Mouse (Mus musculus) limb, embryonic 13.5 days (tissue): ENCODE results near the gene Casp14. TPM values are rescaled to one million over a fixed set of nuclear protein-coding genes. Genes with fewer than 3 reads are reported as not detected.
A peak's percentile ranks its signal among the peaks of the same experiment; 100 is the strongest.

Experiments used
- ATAC-seq: fragments of 200-750 bp; cut with Nextera tagmentation; 2 replicates; pipeline ENCODE4 v1.8.0; 2017; ENCODE audit warnings: low read depth, moderate number of reproducible peaks, moderate TSS enrichment; ENCODE audit not compliant: low FRiP score
- H3K27ac ChIP-seq: fragments of 300-500 bp; sonication (generic); 2 replicates; pipeline ENCODE4 v1.5.1; 2015; ENCODE audit warnings: inconsistent platforms, mild to moderate bottlenecking, moderate library complexity
- H3K27me3 ChIP-seq: fragments of 300-500 bp; sonication (generic); 2 replicates; pipeline ENCODE4 v1.6.1; 2015; ENCODE audit warnings: mild to moderate bottlenecking, inconsistent platforms
- H3K36me3 ChIP-seq: fragments of 300-500 bp; sonication (generic); 2 replicates; pipeline ENCODE4 v1.6.1; 2015; ENCODE audit warnings: inconsistent platforms, mild to moderate bottlenecking, moderate library complexity
- H3K4me1 ChIP-seq: fragments of 300-500 bp; sonication (generic); 2 replicates; pipeline ENCODE4 v1.6.1; 2015; ENCODE audit warnings: inconsistent platforms
- H3K4me2 ChIP-seq: fragments of 300-500 bp; sonication (generic); replicated peaks from 2 replicates; pipeline ENCODE4 v1.6.1; 2015; ENCODE audit warnings: inconsistent platforms, mild to moderate bottlenecking, moderate library complexity
- H3K4me3 ChIP-seq: fragments of 300-500 bp; sonication (generic); 2 replicates; pipeline ENCODE4 v1.5.1; 2015; ENCODE audit warnings: moderate library complexity, mild to moderate bottlenecking, inconsistent platforms
- H3K9ac ChIP-seq: fragments of 300-500 bp; sonication (generic); 2 replicates; pipeline ENCODE4 v1.6.1; 2015; ENCODE audit warnings: mild to moderate bottlenecking, inconsistent platforms
- H3K9me3 ChIP-seq: fragments of 300-500 bp; sonication (generic); 2 replicates; pipeline ENCODE4 v1.6.1; 2016; ENCODE audit warnings: inconsistent platforms
- WGBS: fragments of 180-500 bp; shearing (Covaris S2); methylation state at CpG from one replicate; pipeline ENCODE4 v1.1.7; 2015; 5-methylcytosine and 5-hydroxymethylcytosine counted together
- polyA plus RNA-seq: library from polyadenylated mRNA; unstranded; fragments of >200 nt; fragmentation: Nextera tagmentation; extraction: Ambion mirVana; gene quantifications from 2 replicates; pipeline ENCODE4 v1.2.1, GENCODE M21; 2015

Casp14 gene
- 0.56 and 0.73 TPM in 2 replicates for polyA plus RNA-seq

GRCm38 (mm10) chr10:78718056-78718455 is at the start of gene Casp14:
TSS of gene Casp14 (minus strand) at chr10:78718294.
- Histone ChIP-seq H3K27ac (no peak within 1 kb of the TSS), H3K9me3 (no peaks in the 10 kb centered on the region), H3K4me3 (no peak within 1 kb of the TSS), H3K9ac (no peak within 1 kb of the TSS), H3K27me3 (no peaks in the 10 kb centered on the region; the same call in 1 of the 2 replicates), H3K36me3 (no peaks in the 10 kb centered on the region), H3K4me1 (no peaks in the 10 kb centered on the region), H3K4me2 (no peak within 1 kb of the TSS)
- WGBS = 68% methylated on average over 11 of the region's 11 CpGs
- ATAC-seq = no peak

- Histone ChIP-seq H3K36me3 (no peaks in the 10 kb centered on the region), H3K9me3 (0 out of 2 replicates have a peak, but pooled peaks cover 6% of the 10 kb centered on the region), H3K4me1 (no peaks in the 10 kb centered on the region), H3K4me3 (no peak overlapping the region), H3K9ac (no peak overlapping the region), H3K27me3 (no peaks in the 10 kb centered on the region), H3K27ac (no peak overlapping the region), H3K4me2 (no peak overlapping the region)
- 75% methylated on average over 1 of the region's 1 CpGs for WGBS
- ATAC-seq = no peak
Measured at GRCm38 (mm10) chr10:78765570-78765969, 47.5 kb upstream of the Casp14 start.

- no peak for ATAC-seq
- Histone ChIP-seq H3K27ac (no peak overlapping the region), H3K9me3 (no peaks in the 10 kb centered on the region), H3K4me1 (peaks cover 5% of the 10 kb centered on the region), H3K36me3 (no peaks in the 10 kb centered on the region), H3K27me3 (peaks cover 2% of the 10 kb centered on the region; the same call in 1 of the 2 replicates), H3K9ac (no peak overlapping the region), H3K4me2 (no peak overlapping the region), H3K4me3 (no peak overlapping the region)
- WGBS = 39% methylated on average over 6 of the region's 6 CpGs
Measured at GRCm38 (mm10) chr10:78756021-78756420, 37.9 kb upstream of the Casp14 start.

GRCm38 (mm10) chr10:78752452-78753191 is 34.5 kb upstream of the Casp14 start, which contains the start of gene Ccdc105:
TSS of gene Ccdc105 (minus strand) at chr10:78753065.
- WGBS = 1% methylated on average over 61 of the region's 61 CpGs
- Histone ChIP-seq H3K9me3 (no peaks in the 10 kb centered on the region), H3K27ac (peak within 1 kb of the TSS; percentile 55), H3K4me3 (peak within 1 kb of the TSS; percentile 58), H3K4me2 (peak within 1 kb of the TSS; percentile 79), H3K4me1 (peaks cover 8% of the 10 kb centered on the region), H3K36me3 (no peaks in the 10 kb centered on the region), H3K9ac (peak within 1 kb of the TSS; percentile 74), H3K27me3 (peaks cover 6% of the 10 kb centered on the region; the same call in 1 of the 2 replicates)
- ATAC-seq = peak; percentile 94

- Histone ChIP-seq H3K9me3 (no peaks in the 10 kb centered on the region), H3K27me3 (peaks cover 6% of the 10 kb centered on the region; the same call in 1 of the 2 replicates), H3K36me3 (no peaks in the 10 kb centered on the region), H3K4me3 (no peak overlapping the region), H3K27ac (no peak overlapping the region), H3K4me2 (no peak overlapping the region), H3K9ac (no peak overlapping the region), H3K4me1 (peaks cover 24% of the 10 kb centered on the region)
- ATAC-seq = no peak
- 89% methylated on average over 6 of the region's 6 CpGs for WGBS
Measured at GRCm38 (mm10) chr10:78748946-78749345, 30.9 kb upstream of the Casp14 start.

GRCm38 (mm10) chr10:78748161-78748560 is 30.1 kb upstream of the Casp14 start:
- no peaks in the 10 kb centered on the region for H3K9me3 ChIP-seq
- H3K36me3 ChIP-seq = no peaks in the 10 kb centered on the region
- no peak for ATAC-seq
- H3K4me3 ChIP-seq = no peak overlapping the region
- peak overlapping the region; percentile 74; the same call in 1 of the 2 replicates for H3K4me2 ChIP-seq
- peaks cover 6% of the 10 kb centered on the region; the same call in 1 of the 2 replicates for H3K27me3 ChIP-seq
- peaks cover 24% of the 10 kb centered on the region for H3K4me1 ChIP-seq
- 85% methylated on average over 13 of the region's 13 CpGs for WGBS
- H3K9ac ChIP-seq = no peak overlapping the region
- no peak overlapping the region for H3K27ac ChIP-seq

GRCm38 (mm10) chr10:78747035-78747721 is 29.1 kb upstream of the Casp14 start:
- peak; percentile 61 for ATAC-seq
- H3K9ac ChIP-seq = no peak overlapping the region
- peaks cover 24% of the 10 kb centered on the region for H3K4me1 ChIP-seq
- H3K27me3 ChIP-seq = peaks cover 6% of the 10 kb centered on the region; the same call in 1 of the 2 replicates
- no peaks in the 10 kb centered on the region for H3K9me3 ChIP-seq
- H3K4me3 ChIP-seq = peak overlapping the region; percentile 40
- no peaks in the 10 kb centered on the region for H3K36me3 ChIP-seq
- no peak overlapping the region for H3K27ac ChIP-seq
- peak overlapping the region; percentile 74 for H3K4me2 ChIP-seq
- 2% methylated on average over 27 of the region's 27 CpGs for WGBS

GRCm38 (mm10) chr10:78745453-78746232 is 27.5 kb upstream of the Casp14 start:
- Histone ChIP-seq H3K27me3 (peaks cover 3% of the 10 kb centered on the region; the same call in 1 of the 2 replicates), H3K27ac (no peak overlapping the region; the same call in 1 of the 2 replicates), H3K4me3 (no peak overlapping the region), H3K9ac (no peak overlapping the region), H3K9me3 (no peaks in the 10 kb centered on the region), H3K4me2 (no peak overlapping the region), H3K36me3 (no peaks in the 10 kb centered on the region), H3K4me1 (peaks cover 19% of the 10 kb centered on the region)
- WGBS = 33% methylated on average over 4 of the region's 4 CpGs
- peak; percentile 52; the same call in 1 of the 2 replicates for ATAC-seq

- ATAC-seq = no peak
- Histone ChIP-seq H3K36me3 (no peaks in the 10 kb centered on the region), H3K4me1 (peaks cover 19% of the 10 kb centered on the region), H3K9me3 (no peaks in the 10 kb centered on the region), H3K4me2 (no peak overlapping the region), H3K4me3 (no peak overlapping the region), H3K9ac (no peak overlapping the region), H3K27ac (no peak overlapping the region), H3K27me3 (peaks cover 2% of the 10 kb centered on the region; the same call in 1 of the 2 replicates)
Measured at GRCm38 (mm10) chr10:78743721-78744120, 25.6 kb upstream of the Casp14 start.

- no peak for ATAC-seq
Measured at GRCm38 (mm10) chr10:78739821-78740220, 21.7 kb upstream of the Casp14 start.

GRCm38 (mm10) chr10:78727876-78728275 is 9.8 kb upstream of the Casp14 start:
- H3K9me3 ChIP-seq = no peaks in the 10 kb centered on the region
- peaks cover 6% of the 10 kb centered on the region; the same call in 1 of the 2 replicates for H3K4me1 ChIP-seq
- H3K9ac ChIP-seq = no peak overlapping the region
- WGBS = 77% methylated on average over 5 of the region's 5 CpGs
- ATAC-seq = no peak
- H3K4me3 ChIP-seq = no peak overlapping the region
- H3K27ac ChIP-seq = no peak overlapping the region
- H3K27me3 ChIP-seq = no peaks in the 10 kb centered on the region
- no peak overlapping the region for H3K4me2 ChIP-seq
- H3K36me3 ChIP-seq = no peaks in the 10 kb centered on the region

More at GRCm38 (mm10) chr10:78739821-78740220, 21.7 kb upstream of the Casp14 start:
- Histone ChIP-seq H3K4me3 (no peak overlapping the region), H3K36me3 (no peaks in the 10 kb centered on the region), H3K4me1 (no peaks in the 10 kb centered on the region), H3K27me3 (no peaks in the 10 kb centered on the region), H3K27ac (no peak overlapping the region), H3K4me2 (no peak overlapping the region), H3K9ac (no peak overlapping the region), H3K9me3 (no peaks in the 10 kb centered on the region; the same call in 1 of the 2 replicates)
- 80% methylated on average over 4 of the region's 4 CpGs for WGBS
